Mouse (Mus musculus): ENCODE data around the gene Trp53. TPM values are rescaled to one million over a fixed set of nuclear protein-coding genes. Genes with fewer than 3 reads are reported as not detected.
"Not testable (repeated sequence)": the region's sequence is repeated elsewhere in the genome, so short reads cannot be mapped to it uniquely, and the experiment has no call there.

The Trp53 gene
- polyA plus RNA-seq (2015; fragmentation: Nextera tagmentation; extraction: Ambion mirVana) = 168 and 170 TPM in 2 replicates

GRCm38 (mm10) chr11:69580091-69580514 lies at the start of gene Trp53, which contains the start of gene Wrap53:
Trp53 (plus strand) TSS chr11:69580359.
Wrap53 (minus strand) TSS chr11:69580255.
- peaks cover 36% of the 10 kb centered on the region for H3K4me1 ChIP-seq
- peak within 1 kb of the TSS; percentile 81 for H3K4me3 ChIP-seq
- H3K27me3 ChIP-seq = no peaks in the 10 kb centered on the region
- peak within 1 kb of the TSS; percentile 82 for H3K9ac ChIP-seq
- H3K9me3 ChIP-seq = no peaks in the 10 kb centered on the region
- H3K4me2 ChIP-seq = peak within 1 kb of the TSS; percentile 87
- ATAC-seq (ENCODE audit: borderline replicate concordance, extremely low read depth, low FRiP score, low TSS enrichment) = peak; percentile 64
- peak within 1 kb of the TSS; percentile 97 for H3K27ac ChIP-seq
- no peaks in the 10 kb centered on the region for H3K36me3 ChIP-seq
- WGBS = under 1% methylated on average over 13 of the region's 13 CpGs

GRCm38 (mm10) chr11:69530755-69531154 lies 49.4 kb upstream of the Trp53 start:
- H3K9me3 ChIP-seq; H3K27me3 ChIP-seq; ATAC-seq (ENCODE audit: borderline replicate concordance, extremely low read depth, low FRiP score, low TSS enrichment); H3K36me3 ChIP-seq; H3K4me2 ChIP-seq; H3K4me3 ChIP-seq; H3K27ac ChIP-seq; H3K9ac ChIP-seq; H3K4me1 ChIP-seq: not testable (repeated sequence)
- 92% methylated on average over 6 of the region's 6 CpGs for WGBS

GRCm38 (mm10) chr11:69532480-69533150 lies 47.5 kb upstream of the Trp53 start:
- no peak for ATAC-seq (ENCODE audit: borderline replicate concordance, extremely low read depth, low FRiP score, low TSS enrichment)
- no peaks in the 10 kb centered on the region for H3K36me3 ChIP-seq
- 67% methylated on average over 7 of the region's 7 CpGs for WGBS
- no peak overlapping the region for H3K4me3 ChIP-seq
- no peak overlapping the region for H3K4me2 ChIP-seq
- H3K27ac ChIP-seq = no peak overlapping the region
- H3K27me3 ChIP-seq = no peaks in the 10 kb centered on the region
- H3K9ac ChIP-seq = no peak overlapping the region
- peaks cover 3% of the 10 kb centered on the region; the same call in 1 of the 2 replicates for H3K4me1 ChIP-seq
- no peaks in the 10 kb centered on the region for H3K9me3 ChIP-seq

GRCm38 (mm10) chr11:69534990-69535389 lies 45.2 kb upstream of the Trp53 start:
- ATAC-seq (ENCODE audit: borderline replicate concordance, extremely low read depth, low FRiP score, low TSS enrichment) = no peak
- Histone ChIP-seq H3K36me3 (no peaks in the 10 kb centered on the region), H3K4me3 (no peak overlapping the region), H3K27me3 (no peaks in the 10 kb centered on the region), H3K4me2 (no peak overlapping the region), H3K4me1 (no peaks in the 10 kb centered on the region), H3K9ac (no peak overlapping the region), H3K9me3 (no peaks in the 10 kb centered on the region), H3K27ac (no peak overlapping the region)
- 61% methylated on average over 1 of the region's 1 CpGs for WGBS

- H3K4me2 ChIP-seq = no peak overlapping the region
- H3K27me3 ChIP-seq = no peaks in the 10 kb centered on the region
- H3K4me1 ChIP-seq = no peaks in the 10 kb centered on the region
- H3K36me3 ChIP-seq = no peaks in the 10 kb centered on the region
- no peak overlapping the region for H3K4me3 ChIP-seq
- 95% methylated on average over 2 of the region's 2 CpGs for WGBS
- no peak overlapping the region for H3K9ac ChIP-seq
- no peak overlapping the region for H3K27ac ChIP-seq
- no peak for ATAC-seq (ENCODE audit: borderline replicate concordance, extremely low read depth, low FRiP score, low TSS enrichment)
- H3K9me3 ChIP-seq = no peaks in the 10 kb centered on the region
Measured at GRCm38 (mm10) chr11:69540700-69541099, 39.5 kb upstream of the Trp53 start.

GRCm38 (mm10) chr11:69541741-69542140 lies 38.4 kb upstream of the Trp53 start:
- not testable (repeated sequence) for H3K4me3 ChIP-seq; H3K9me3 ChIP-seq; H3K36me3 ChIP-seq; ATAC-seq (ENCODE audit: borderline replicate concordance, extremely low read depth, low FRiP score, low TSS enrichment); H3K4me1 ChIP-seq; H3K27ac ChIP-seq; H3K9ac ChIP-seq; H3K4me2 ChIP-seq; H3K27me3 ChIP-seq
- 66% methylated on average over 1 of the region's 3 CpGs for WGBS

- no peaks in the 10 kb centered on the region for H3K36me3 ChIP-seq
- no peak overlapping the region for H3K27ac ChIP-seq
- H3K4me2 ChIP-seq = no peak overlapping the region
- H3K4me3 ChIP-seq = no peak overlapping the region
- no peak for ATAC-seq (ENCODE audit: borderline replicate concordance, extremely low read depth, low FRiP score, low TSS enrichment)
- no peaks in the 10 kb centered on the region for H3K27me3 ChIP-seq
- peaks cover 11% of the 10 kb centered on the region for H3K4me1 ChIP-seq
- no peaks in the 10 kb centered on the region for H3K9me3 ChIP-seq
- 45% methylated on average over 3 of the region's 3 CpGs for WGBS
- no peak overlapping the region for H3K9ac ChIP-seq
Measured at GRCm38 (mm10) chr11:69543598-69543997, 36.6 kb upstream of the Trp53 start.

- WGBS = 12% methylated on average over 7 of the region's 7 CpGs
- Histone ChIP-seq H3K9ac (peak overlapping the region; percentile 51), H3K9me3 (no peaks in the 10 kb centered on the region), H3K4me2 (peak overlapping the region; percentile 93), H3K27me3 (peaks cover 11% of the 10 kb centered on the region; the same call in 1 of the 2 replicates), H3K27ac (peak overlapping the region; percentile 88), H3K36me3 (no peaks in the 10 kb centered on the region), H3K4me1 (peaks cover 11% of the 10 kb centered on the region), H3K4me3 (peak overlapping the region; percentile 55)
- no peak for ATAC-seq (ENCODE audit: borderline replicate concordance, extremely low read depth, low FRiP score, low TSS enrichment)
Measured at GRCm38 (mm10) chr11:69545957-69546356, 34.2 kb upstream of the Trp53 start.

GRCm38 (mm10) chr11:69546423-69547053 lies 33.6 kb upstream of the Trp53 start:
- H3K9me3 ChIP-seq = no peaks in the 10 kb centered on the region
- H3K27ac ChIP-seq = peak overlapping the region; percentile 88
- under 1% methylated on average over 44 of the region's 44 CpGs for WGBS
- ATAC-seq (ENCODE audit: borderline replicate concordance, extremely low read depth, low FRiP score, low TSS enrichment) = peak; percentile 72
- peaks cover 11% of the 10 kb centered on the region; the same call in 1 of the 2 replicates for H3K27me3 ChIP-seq
- peak overlapping the region; percentile 55 for H3K4me3 ChIP-seq
- H3K4me1 ChIP-seq = peaks cover 11% of the 10 kb centered on the region
- H3K36me3 ChIP-seq = no peaks in the 10 kb centered on the region
- H3K9ac ChIP-seq = peak overlapping the region; percentile 51
- H3K4me2 ChIP-seq = peak overlapping the region; percentile 93

- H3K9me3 ChIP-seq = no peaks in the 10 kb centered on the region
- peak overlapping the region; percentile 88 for H3K27ac ChIP-seq
- no peaks in the 10 kb centered on the region for H3K36me3 ChIP-seq
- H3K27me3 ChIP-seq = peaks cover 11% of the 10 kb centered on the region
- ATAC-seq (ENCODE audit: borderline replicate concordance, extremely low read depth, low FRiP score, low TSS enrichment) = peak; percentile 40; the same call in 1 of the 2 replicates
- H3K4me2 ChIP-seq = peak overlapping the region; percentile 93
- peaks cover 11% of the 10 kb centered on the region for H3K4me1 ChIP-seq
- 3% methylated on average over 15 of the region's 15 CpGs for WGBS
- peak overlapping the region; percentile 51 for H3K9ac ChIP-seq
- H3K4me3 ChIP-seq = peak overlapping the region; percentile 55
Measured at GRCm38 (mm10) chr11:69547071-69547470, 33.1 kb upstream of the Trp53 start.

GRCm38 (mm10) chr11:69549060-69549656 lies 31.0 kb upstream of the Trp53 start, which contains the start of gene Dnah2:
Dnah2 (minus strand) TSS chr11:69549110.
- Histone ChIP-seq H3K9me3 (no peaks in the 10 kb centered on the region), H3K36me3 (no peaks in the 10 kb centered on the region), H3K27ac (no peak within 1 kb of the TSS), H3K27me3 (peaks cover 11% of the 10 kb centered on the region), H3K9ac (no peak within 1 kb of the TSS), H3K4me1 (peaks cover 11% of the 10 kb centered on the region), H3K4me3 (no peak within 1 kb of the TSS), H3K4me2 (no peak within 1 kb of the TSS)
- ATAC-seq (ENCODE audit: borderline replicate concordance, extremely low read depth, low FRiP score, low TSS enrichment) = no peak
- WGBS = 29% methylated on average over 12 of the region's 12 CpGs

- no peak for ATAC-seq (ENCODE audit: borderline replicate concordance, extremely low read depth, low FRiP score, low TSS enrichment)
- H3K9me3 ChIP-seq = no peaks in the 10 kb centered on the region
- peaks cover 8% of the 10 kb centered on the region for H3K4me1 ChIP-seq
- peaks cover 11% of the 10 kb centered on the region for H3K27me3 ChIP-seq
- H3K4me2 ChIP-seq = no peak overlapping the region
- H3K36me3 ChIP-seq = no peaks in the 10 kb centered on the region
- no peak overlapping the region for H3K9ac ChIP-seq
- 68% methylated on average over 4 of the region's 4 CpGs for WGBS
- H3K27ac ChIP-seq = no peak overlapping the region
- H3K4me3 ChIP-seq = no peak overlapping the region
Measured at GRCm38 (mm10) chr11:69551310-69551709, 28.8 kb upstream of the Trp53 start.
